In the genomic region with DNA sequence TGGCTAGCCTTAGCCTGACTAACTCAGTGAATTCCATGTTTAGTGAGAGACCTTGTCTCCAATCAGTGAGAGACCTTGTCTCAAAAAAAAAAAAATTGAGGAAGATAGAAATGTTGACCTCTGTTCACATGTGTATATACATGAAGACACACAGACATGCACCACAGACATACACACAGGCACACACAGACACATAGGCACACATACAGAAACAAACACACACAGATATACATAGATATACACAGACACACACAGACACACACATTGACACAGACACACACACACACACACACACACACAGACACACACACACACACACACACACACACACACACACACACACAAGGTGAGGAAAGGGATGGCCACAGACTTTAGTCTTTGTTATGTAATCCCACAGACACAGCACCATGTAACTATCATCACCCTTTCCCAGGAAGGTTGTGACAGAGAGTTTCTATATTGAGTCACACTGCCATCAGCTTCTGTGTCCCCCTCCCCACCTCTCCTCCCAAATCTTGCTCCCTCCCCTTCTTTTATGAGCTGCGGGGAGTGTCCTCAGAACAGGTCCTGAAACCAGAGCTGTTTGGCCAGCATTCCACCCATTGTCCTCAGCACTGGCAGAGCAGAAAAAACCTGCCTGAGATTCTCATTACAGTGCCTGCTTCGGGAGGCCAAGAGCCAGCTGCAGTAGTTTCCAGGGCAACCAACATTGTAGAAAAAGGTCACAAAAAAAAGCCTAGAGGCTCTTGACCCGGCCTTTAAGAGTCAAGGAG, we compare ENCODE assay signal across 8 mouse cellular contexts.
A peak's percentile ranks its signal among the peaks of the same experiment; 100 is the strongest.
DNase-seq lines count a peak whose midpoint lies in the region; ATAC-seq lines count a peak whose summit lies in the region.
"Had no signal": no experiment of that assay in that cellular context is flagged by ENCODE, and none has a peak within 500 bp of the region (broad histone marks: within the 10 kb centered on the region; RNA-seq: fewer than 3 reads in every experiment).

No protein-coding gene starts in this region.

- no peak overlapping the region for H3K4me2 ChIP-seq in kidney, embryonic 15.5 days
- H3K4me2 ChIP-seq in midbrain, embryonic 15.5 days = no peak overlapping the region
- H3K4me2 ChIP-seq: liver, embryonic 13.5 days had no signal

- no peaks in the 10 kb centered on the region for H3K36me3 ChIP-seq in kidney, embryonic 15.5 days
- H3K36me3 ChIP-seq in midbrain, embryonic 15.5 days (replicated peaks) = no peaks in the 10 kb centered on the region
- H3K36me3 ChIP-seq: liver, embryonic 13.5 days had no signal

- H3K27me3 ChIP-seq in kidney, embryonic 15.5 days = no peaks in the 10 kb centered on the region
- H3K27me3 ChIP-seq in midbrain, embryonic 15.5 days (replicated peaks) = no peaks in the 10 kb centered on the region
- H3K27me3 ChIP-seq: liver, embryonic 13.5 days had no signal

- H3K4me1 ChIP-seq in kidney, embryonic 15.5 days = peaks cover 6% of the 10 kb centered on the region; the same call in 1 of the 2 replicates
- H3K4me1 ChIP-seq in midbrain, embryonic 15.5 days = no peaks in the 10 kb centered on the region
- H3K4me1 ChIP-seq: liver, embryonic 13.5 days had no signal

- H3K27ac ChIP-seq in kidney, embryonic 15.5 days = 0 out of 2 replicates have a peak overlapping the region, but pooled peaks have one; percentile 32
- no peak overlapping the region for H3K27ac ChIP-seq in midbrain, embryonic 15.5 days
- H3K27ac ChIP-seq: liver, embryonic 13.5 days had no signal

- no peaks in the 10 kb centered on the region for H3K9me3 ChIP-seq in kidney, embryonic 15.5 days (replicated peaks)
- H3K9me3 ChIP-seq in midbrain, embryonic 15.5 days = no peaks in the 10 kb centered on the region
- H3K9me3 ChIP-seq: liver, embryonic 13.5 days had no signal

- ATAC-seq in granulocyte monocyte progenitor cell, adult 5-6 weeks (replicated peaks; ENCODE audit: poor library complexity, severe bottlenecking) = peak; percentile 85
- ATAC-seq in kidney, embryonic 15.5 days (replicated peaks; ENCODE audit: low FRiP score) = peak; percentile 89
- peak; percentile 86 for ATAC-seq in midbrain, embryonic 15.5 days (replicated peaks)

- H3K4me3 ChIP-seq in kidney, embryonic 15.5 days (replicated peaks) = no peak overlapping the region
- H3K4me3 ChIP-seq in midbrain, embryonic 15.5 days = no peak overlapping the region
- H3K4me3 ChIP-seq: liver, embryonic 13.5 days had no signal

- H3K9ac ChIP-seq in kidney, embryonic 15.5 days = no peak overlapping the region
- no peak overlapping the region for H3K9ac ChIP-seq in midbrain, embryonic 15.5 days
- H3K9ac ChIP-seq: liver, embryonic 13.5 days had no signal

- WGBS in kidney, embryonic 15.5 days = 5% methylated on average over 3 of the region's 3 CpGs
- 0% methylated on average over 3 of the region's 3 CpGs for WGBS in midbrain, embryonic 15.5 days

- peak; percentile 75 for DNase-seq in embryo, embryonic 9.5 days (ENCODE audit: extremely low spot score)
- DNase-seq in frontal cortex, postnatal 36 days (ENCODE audit: low spot score in 2 of 2) = no peak
- DNase-seq in right cerebral cortex, postnatal 4 days = no peak
- DNase-seq in cerebellum, adult 9-11 months = no peak
- DNase-seq: liver, embryonic 13.5 days had no signal
